Mouse (Mus musculus) adrenal gland, postnatal 36 days (tissue): ENCODE results near the gene Tgfbi. TPM values are rescaled to one million over a fixed set of nuclear protein-coding genes. Genes with fewer than 3 reads are reported as not detected.

ENCODE experiments used
- DNase-seq, 2 experiments: peaks; one replicate each; pipeline ENCODE4 v3.0.0; 2021; ENCODE audit warnings: mixed read lengths in 1 of 2
- total RNA-seq, 2 experiments: library from RNA; stranded (reverse); gene quantifications; 2 replicates each; pipeline ENCODE4 v1.2.3; 2021

Tgfbi gene
- total RNA-seq, 2 experiments from 2014 or later, result 33.1 to 50.2 TPM

GRCm38 (mm10) chr13:56634139-56634615 is 24.9 kb downstream of the Tgfbi start:
- DNase-seq, result no peak

- peak in 1 of 2 experiments; percentile 66 for DNase-seq
Measured at GRCm38 (mm10) chr13:56634920-56635319, 25.6 kb downstream of the Tgfbi start.

- DNase-seq, result no peak
Measured at GRCm38 (mm10) chr13:56637027-56637426, 27.7 kb downstream of the Tgfbi start.

GRCm38 (mm10) chr13:56641746-56642145 is 32.4 kb downstream of the Tgfbi start:
- peak; percentile 65 to 78 for DNase-seq

- DNase-seq, result no peak
Measured at GRCm38 (mm10) chr13:56644031-56644430, 34.7 kb downstream of the Tgfbi start.

GRCm38 (mm10) chr13:56645744-56646143 is 36.4 kb downstream of the Tgfbi start:
- no peak for DNase-seq

GRCm38 (mm10) chr13:56647597-56648405 is 38.5 kb downstream of the Tgfbi start:
- DNase-seq, result peak; percentile 62 to 77

GRCm38 (mm10) chr13:56650020-56650419 is 40.7 kb downstream of the Tgfbi start:
- DNase-seq, result no peak

GRCm38 (mm10) chr13:56652381-56652780 is 43.1 kb downstream of the Tgfbi start:
- DNase-seq, result no peak

GRCm38 (mm10) chr13:56654176-56654575 is 44.9 kb downstream of the Tgfbi start:
- no peak for DNase-seq

- peak; percentile 81 to 91 for DNase-seq
Measured at GRCm38 (mm10) chr13:56657946-56658512, 48.7 kb downstream of the Tgfbi start.

GRCm38 (mm10) chr13:56658931-56659330 is 49.6 kb downstream of the Tgfbi start:
- no peak for DNase-seq

GRCm38 (mm10) chr13:56661914-56662621 is 52.7 kb downstream of the Tgfbi start:
- DNase-seq, result peak; percentile 61 to 65

GRCm38 (mm10) chr13:56664256-56665170 is 55.2 kb downstream of the Tgfbi start:
- DNase-seq, result peak in 1 of 2 experiments; percentile 32

GRCm38 (mm10) chr13:56671206-56671605 is 61.9 kb downstream of the Tgfbi start:
- DNase-seq, result no peak

- no peak for DNase-seq
Measured at GRCm38 (mm10) chr13:56677731-56678130, 68.4 kb downstream of the Tgfbi start.

- peak; percentile 72 to 80 for DNase-seq
Measured at GRCm38 (mm10) chr13:56678188-56678787, 69.0 kb downstream of the Tgfbi start.

GRCm38 (mm10) chr13:56678826-56679504 is 69.6 kb downstream of the Tgfbi start:
- DNase-seq, result peak; percentile 42 to 44

GRCm38 (mm10) chr13:56681924-56682323 is 72.6 kb downstream of the Tgfbi start:
- no peak for DNase-seq

GRCm38 (mm10) chr13:56682326-56682725 is 73.0 kb downstream of the Tgfbi start:
- DNase-seq, result no peak

- no peak for DNase-seq
Measured at GRCm38 (mm10) chr13:56683306-56683705, 74.0 kb downstream of the Tgfbi start.
